Comparison of ENCODE assay signal across 19 mouse cellular contexts in genomic region chr13:37691855-37692445, GRCm38 (mm10).
DNase-seq lines count a peak whose midpoint lies in the region; ATAC-seq and TF ChIP-seq lines count a peak whose summit lies in the region.
"Had no signal": no experiment of that assay in that cellular context is flagged by ENCODE, and none has a peak within 500 bp of the region (broad histone marks: within the 10 kb centered on the region; RNA-seq: fewer than 3 reads in every experiment).

No protein-coding gene starts in this region.

- H3K4me3 ChIP-seq in thymus, adult 2 months (ENCODE audit: control insufficient read depth, insufficient read depth, low read length), result no peak overlapping the region
- H3K4me3 ChIP-seq in hindbrain, postnatal 0 days (ENCODE audit: low read length), result no peak overlapping the region
- H3K4me3 ChIP-seq: forebrain, embryonic 13.5 days; heart, embryonic 12.5 days; midbrain, embryonic 12.5 days had no signal

- 11% methylated on average over 5 of the region's 5 CpGs for WGBS in thymus, adult 2 months
- WGBS in hindbrain, postnatal 0 days, result 78% methylated on average over 5 of the region's 5 CpGs

- no peak for ATAC-seq in hindbrain, postnatal 0 days
- ATAC-seq: forebrain, embryonic 13.5 days had no signal

- H3K9ac ChIP-seq in hindbrain, postnatal 0 days (replicated peaks; ENCODE audit: low read length), result no peak overlapping the region
- H3K9ac ChIP-seq: forebrain, embryonic 13.5 days; heart, embryonic 12.5 days; midbrain, embryonic 12.5 days had no signal

- H3K27ac ChIP-seq in thymus, adult 2 months (ENCODE audit: control insufficient read depth, insufficient read depth, low read length), result peak overlapping the region; percentile 52; the same call in 1 of the 2 replicates
- no peak overlapping the region for H3K27ac ChIP-seq in hindbrain, postnatal 0 days
- H3K27ac ChIP-seq: forebrain, embryonic 13.5 days; midbrain, embryonic 12.5 days had no signal

- peaks cover 16% of the 10 kb centered on the region for H3K4me1 ChIP-seq in thymus, adult 2 months (replicated peaks; ENCODE audit: control insufficient read depth, insufficient read depth, low read length)
- no peaks in the 10 kb centered on the region for H3K4me1 ChIP-seq in hindbrain, postnatal 0 days (ENCODE audit: insufficient read depth, low read length)
- H3K4me1 ChIP-seq: forebrain, embryonic 13.5 days; heart, embryonic 12.5 days; midbrain, embryonic 12.5 days had no signal

- no peak for TF ChIP-seq CTCF in thymus, adult 2 months (IDR thresholded peaks at IDR 0.05; ENCODE audit: borderline replicate concordance, control insufficient read depth, extremely low read depth, insufficient read depth, low read length, poor library complexity)
- TF ChIP-seq CTCF in hindbrain, postnatal 0 days (IDR thresholded peaks at IDR 0.05; ENCODE audit: low read depth), result no peak

- no peaks in the 10 kb centered on the region for H3K9me3 ChIP-seq in hindbrain, postnatal 0 days (ENCODE audit: low read length)
- H3K9me3 ChIP-seq: forebrain, embryonic 13.5 days; midbrain, embryonic 12.5 days had no signal

- no peak for TF ChIP-seq POLR2A in thymus, adult 2 months (IDR thresholded peaks at IDR 0.05; ENCODE audit: control insufficient read depth, extremely low read depth, insufficient read depth, low read length, poor library complexity)

- no peaks in the 10 kb centered on the region for H3K27me3 ChIP-seq in thymus, adult 2 months (ENCODE audit: control insufficient read depth, insufficient read depth, low read length)
- H3K27me3 ChIP-seq in hindbrain, postnatal 0 days (ENCODE audit: insufficient read depth, low read length), result no peaks in the 10 kb centered on the region
- H3K27me3 ChIP-seq: forebrain, embryonic 13.5 days; midbrain, embryonic 12.5 days had no signal

- no peak overlapping the region for H3K4me2 ChIP-seq in hindbrain, postnatal 0 days (ENCODE audit: low read depth, low read length)
- H3K4me2 ChIP-seq: forebrain, embryonic 13.5 days; heart, embryonic 12.5 days; midbrain, embryonic 12.5 days had no signal

- H3K36me3 ChIP-seq in thymus, adult 2 months (ENCODE audit: control insufficient read depth, insufficient read depth, low read length), result no peaks in the 10 kb centered on the region
- no peaks in the 10 kb centered on the region for H3K36me3 ChIP-seq in hindbrain, postnatal 0 days (ENCODE audit: insufficient read depth, low read length)
- H3K36me3 ChIP-seq: heart, embryonic 12.5 days; midbrain, embryonic 12.5 days had no signal

- peak; percentile 13 to 14 for DNase-seq in spleen, postnatal 36 days (ENCODE audit: low spot score in 2 of 2)
- DNase-seq in spleen, adult 12 weeks (ENCODE audit: low spot score), result no peak
- peak; percentile 20 for DNase-seq in forelimb bud, embryonic 11.5 days (ENCODE audit: low read depth, low spot score)
- peak; percentile 66 for DNase-seq in thymus, adult 2 months
- DNase-seq in layer of hippocampus, postnatal 10 days (ENCODE audit: low spot score in 2 of 2), result no peak
- DNase-seq in hindbrain, postnatal 0 days (ENCODE audit: low spot score), result no peak
- no peak for DNase-seq in ovary, postnatal 10 days (ENCODE audit: low spot score)
- DNase-seq: adrenal gland, postnatal 10 days; cerebellum, adult 8-10 months; embryo, embryonic 11 days; heart, postnatal 4 days; kidney, adult 18-20 months; kidney, postnatal 25 days; lung, adult 2 months; lung, postnatal 36 days; right cerebral cortex, postnatal 4 days had no signal

Comparison
In these comparisons a context has a peak if more than half of its experiments do, and no peak if none do; other contexts are left out.
1. DNase-seq: peak in spleen, postnatal 36 days (2 of 2), forelimb bud, embryonic 11.5 days (single experiment) and thymus, adult 2 months (single experiment); none in spleen, adult 12 weeks (single experiment), layer of hippocampus, postnatal 10 days (0 of 2), hindbrain, postnatal 0 days (single experiment) and ovary, postnatal 10 days (single experiment).